Mouse (Mus musculus) large intestine, adult 2 months (tissue): Measurements from ENCODE around the gene Phrf1. TPM values are rescaled to one million over a fixed set of nuclear protein-coding genes. Genes with fewer than 3 reads are reported as not detected.
A peak's percentile ranks its signal among the peaks of the same experiment; 100 is the strongest.

ENCODE experiments used
- DNase-seq: peaks from one replicate; pipeline ENCODE4 v3.0.0-alpha.2; 2012; ENCODE audit warnings: low read depth, low spot score
- WGBS: fragments of 180-500 bp; shearing (Covaris S2); methylation state at CpG from one replicate; pipeline ENCODE4 v1.1.7; 2018; 5-methylcytosine and 5-hydroxymethylcytosine counted together
- polyA plus RNA-seq: library from polyadenylated mRNA; depleted of rRNA; stranded (reverse); fragments of >200 nt; gene quantifications from 2 replicates; pipeline ENCODE4 v1.2.3, GENCODE M21; 2012; rRNA removed

Phrf1 gene
- polyA plus RNA-seq: 23.1 and 24.7 TPM in 2 replicates

- DNase-seq: peak; percentile 66
- WGBS: under 1% methylated on average over 76 of the region's 76 CpGs
These were observed at the start of gene Phrf1 for GRCm38 (mm10) chr7:141228279-141229067. Gene Phrf1 (plus strand): TSS chr7:141228784.

GRCm38 (mm10) chr7:141188194-141188593 lies 40.4 kb upstream of the Phrf1 start:
- 74% methylated on average over 3 of the region's 3 CpGs for WGBS
- DNase-seq: no peak

GRCm38 (mm10) chr7:141188733-141189132 lies 39.9 kb upstream of the Phrf1 start:
- DNase-seq: no peak
- WGBS: 83% methylated on average over 3 of the region's 3 CpGs

GRCm38 (mm10) chr7:141190220-141190619 lies 38.4 kb upstream of the Phrf1 start:
- WGBS: 84% methylated on average over 3 of the region's 3 CpGs
- no peak for DNase-seq

- no peak for DNase-seq
- WGBS: 87% methylated on average over 14 of the region's 14 CpGs
These were observed 37.5 kb upstream of the Phrf1 start for GRCm38 (mm10) chr7:141191036-141191435.

- no peak for DNase-seq
- WGBS: 93% methylated on average over 24 of the region's 24 CpGs
These were observed 36.5 kb upstream of the Phrf1 start for GRCm38 (mm10) chr7:141191796-141192685.

- DNase-seq: no peak
- WGBS: 23% methylated on average over 12 of the region's 12 CpGs
These were observed 35.7 kb upstream of the Phrf1 start for GRCm38 (mm10) chr7:141192776-141193347.

- WGBS: 1% methylated on average over 23 of the region's 43 CpGs
- DNase-seq: no peak
These were observed 35.2 kb upstream of the Phrf1 start for GRCm38 (mm10) chr7:141193348-141193856.

- WGBS: under 1% methylated on average over 32 of the region's 39 CpGs
- DNase-seq: peak; percentile 88
These were observed 34.6 kb upstream of the Phrf1 start, which contains the start of the genes Hras and Lrrc56 for GRCm38 (mm10) chr7:141193948-141194347. Gene Hras (minus strand): TSS chr7:141194005. Gene Lrrc56 (plus strand): TSS chr7:141194157.

GRCm38 (mm10) chr7:141194409-141194808 lies 34.2 kb upstream of the Phrf1 start:
- under 1% methylated on average over 23 of the region's 23 CpGs for WGBS
- no peak for DNase-seq

- no peak for DNase-seq
- WGBS: 1% methylated on average over 28 of the region's 28 CpGs
These were observed 33.8 kb upstream of the Phrf1 start for GRCm38 (mm10) chr7:141194830-141195229.

GRCm38 (mm10) chr7:141195754-141196153 lies 32.8 kb upstream of the Phrf1 start:
- DNase-seq: no peak
- 63% methylated on average over 2 of the region's 2 CpGs for WGBS

- DNase-seq: no peak
- WGBS: 93% methylated on average over 8 of the region's 8 CpGs
These were observed 31.8 kb upstream of the Phrf1 start for GRCm38 (mm10) chr7:141196619-141197282.

- 56% methylated on average over 4 of the region's 4 CpGs for WGBS
These were observed 30.5 kb upstream of the Phrf1 start for GRCm38 (mm10) chr7:141198121-141198520.

GRCm38 (mm10) chr7:141204546-141204945 lies 24.0 kb upstream of the Phrf1 start:
- DNase-seq: no peak
- 68% methylated on average over 3 of the region's 3 CpGs for WGBS

More at GRCm38 (mm10) chr7:141198121-141198520, 30.5 kb upstream of the Phrf1 start:
- DNase-seq: no peak

GRCm38 (mm10) chr7:141205504-141205903 lies 23.1 kb upstream of the Phrf1 start:
- WGBS: 94% methylated on average over 5 of the region's 5 CpGs
- no peak for DNase-seq

- WGBS: 92% methylated on average over 18 of the region's 18 CpGs
- DNase-seq: no peak
These were observed 22.2 kb upstream of the Phrf1 start for GRCm38 (mm10) chr7:141206182-141206937.

- 73% methylated on average over 3 of the region's 3 CpGs for WGBS
- DNase-seq: no peak
These were observed 19.1 kb upstream of the Phrf1 start for GRCm38 (mm10) chr7:141209526-141209925.

- 82% methylated on average over 12 of the region's 12 CpGs for WGBS
- DNase-seq: no peak
These were observed 18.4 kb upstream of the Phrf1 start for GRCm38 (mm10) chr7:141210137-141210536.
